Comparison of ENCODE assay signal across 9 mouse cellular contexts in genomic region chr8:88455434-88456020, GRCm38 (mm10).
DNase-seq lines count a peak whose midpoint lies in the region; ATAC-seq and TF ChIP-seq lines count a peak whose summit lies in the region.
"Had no signal": no experiment of that assay in that cellular context is flagged by ENCODE, and none has a peak within 500 bp of the region (broad histone marks: within the 10 kb centered on the region; RNA-seq: fewer than 3 reads in every experiment).

No protein-coding gene starts in this region.

- no peak for DNase-seq in heart, postnatal 0 days (ENCODE audit: low spot score)
- no peak for DNase-seq in heart, adult 11 months
- peak; percentile 71 for DNase-seq in Muller cell, postnatal 12 days (ENCODE audit: inconsistent ontology term)
- peak; percentile 81 for DNase-seq in embryo, embryonic 9.5 days (ENCODE audit: extremely low spot score)
- DNase-seq in kidney, postnatal 14 days, result peak; percentile 39
- peak; percentile 66 for DNase-seq in neural tube, embryonic 10.5 days (ENCODE audit: extremely low spot score, low spot score)
- DNase-seq in frontal cortex, adult 2 months (ENCODE audit: extremely low spot score in 1 of 2, low spot score in 1 of 2), result no peak
- DNase-seq in layer of hippocampus, adult 8-10 months (ENCODE audit: low spot score in 2 of 2), result no peak

- TF ChIP-seq CTCF in heart, postnatal 0 days (IDR thresholded peaks at IDR 0.05; ENCODE audit: low read depth), result no peak

- WGBS in heart, postnatal 0 days, result 5% methylated on average over 28 of the region's 28 CpGs

- H3K9me3 ChIP-seq in heart, postnatal 0 days (replicated peaks; ENCODE audit: control insufficient read depth, low read length), result peaks cover 15% of the 10 kb centered on the region; the same call in 1 of the 2 replicates
- H3K9me3 ChIP-seq: G1E had no signal

- no peak overlapping the region for H3K27ac ChIP-seq in heart, postnatal 0 days (ENCODE audit: low read depth)

- no peaks in the 10 kb centered on the region for H3K36me3 ChIP-seq in heart, postnatal 0 days (replicated peaks; ENCODE audit: control insufficient read depth, insufficient read depth, low read length)
- H3K36me3 ChIP-seq: G1E had no signal

- peaks cover 58% of the 10 kb centered on the region for H3K27me3 ChIP-seq in heart, postnatal 0 days (ENCODE audit: control insufficient read depth, insufficient read depth, low read length)

- no peak; the same call in 1 of the 2 replicates for ATAC-seq in heart, postnatal 0 days (ENCODE audit: insufficient read depth, low read depth)

- H3K9ac ChIP-seq in heart, postnatal 0 days (replicated peaks; ENCODE audit: low read depth, low read length), result no peak overlapping the region

- H3K4me3 ChIP-seq in heart, postnatal 0 days (ENCODE audit: low read depth, low read length), result peak overlapping the region; percentile 17

- no peaks in the 10 kb centered on the region for H3K4me1 ChIP-seq in heart, postnatal 0 days (ENCODE audit: control insufficient read depth, insufficient read depth)

- no peak for TF ChIP-seq EP300 in heart, postnatal 0 days (IDR thresholded peaks at IDR 0.05; ENCODE audit: low read depth)

- H3K4me2 ChIP-seq in heart, postnatal 0 days (ENCODE audit: low read depth, low read length), result peak overlapping the region; percentile 31; the same call in 1 of the 2 replicates

Comparison
In these comparisons a context has a peak if more than half of its experiments do, and no peak if none do; other contexts are left out.
1. DNase-seq: peak in Muller cell, postnatal 12 days (single experiment), embryo, embryonic 9.5 days (single experiment), kidney, postnatal 14 days (single experiment) and neural tube, embryonic 10.5 days (single experiment); none in heart, postnatal 0 days (single experiment), heart, adult 11 months (single experiment), frontal cortex, adult 2 months (0 of 2) and layer of hippocampus, adult 8-10 months (0 of 2).